Mouse (Mus musculus) ES-E14 (cell line): Measurements from ENCODE around the gene Wdr31. TPM values are rescaled to one million over a fixed set of nuclear protein-coding genes. Genes with fewer than 3 reads are reported as not detected.

Source experiments
- DNase-seq: peaks from one replicate; pipeline ENCODE4 v3.0.0-alpha.2; 2013; ENCODE audit warnings: low read depth, low spot score
- H3K27ac ChIP-seq: 2 replicates; pipeline ENCODE4 v1.5.1; 2012; ENCODE audit warnings: low read depth, mild to moderate bottlenecking, low read length, moderate library complexity, mixed read lengths; ENCODE audit not compliant: poor library complexity, insufficient read depth, severe bottlenecking
- H3K36me3 ChIP-seq: 2 replicates; pipeline ENCODE4 v1.6.1; 2012; ENCODE audit warnings: mild to moderate bottlenecking, low read length, moderate library complexity, mixed read lengths; ENCODE audit not compliant: control insufficient read depth, poor library complexity, insufficient read depth, severe bottlenecking
- H3K4me1 ChIP-seq, 2 experiments: fragments of 150-350 bp in 1 of 2; sonication (generic) in 1 of 2; 2 replicates each; pipeline ENCODE4 v1.6.1; 2012; ENCODE audit warnings: low read length in 2 of 2, mild to moderate bottlenecking in 1 of 2, mixed read lengths in 1 of 2; ENCODE audit not compliant: control insufficient read depth in 2 of 2, insufficient read depth in 2 of 2, poor library complexity in 1 of 2
- H3K4me3 ChIP-seq, 2 experiments: fragments of 150-350 bp in 1 of 2; sonication (generic) in 1 of 2; 2 replicates each; pipeline ENCODE4 v1.5.1; 2012; ENCODE audit warnings: low read length in 2 of 2, low read depth in 1 of 2, mild to moderate bottlenecking in 1 of 2, mixed read lengths in 1 of 2; ENCODE audit not compliant: insufficient read depth in 1 of 2, poor library complexity in 1 of 2, severe bottlenecking in 1 of 2
- H3K9ac ChIP-seq: 2 replicates; pipeline ENCODE4 v1.6.1; 2012; ENCODE audit warnings: low read depth, mild to moderate bottlenecking, low read length, mixed read lengths; ENCODE audit not compliant: poor library complexity, insufficient read depth, severe bottlenecking
- H3K9me3 ChIP-seq: fragments of 150-350 bp; sonication (generic); 2 replicates; pipeline ENCODE4 v1.6.1; 2012; ENCODE audit warnings: low read depth, mild to moderate bottlenecking, low read length; ENCODE audit not compliant: control insufficient read depth, insufficient read depth
- CHD2 ChIP-seq: IDR thresholded peaks from 2 replicates; pipeline ENCODE4 v1.6.1; 2014; ENCODE audit warnings: mild to moderate bottlenecking, low read depth, low read length, inconsistent platforms
- HCFC1 ChIP-seq: IDR thresholded peaks from 2 replicates; pipeline ENCODE4 v1.6.1; 2012; ENCODE audit warnings: low read length, inconsistent platforms, borderline replicate concordance; ENCODE audit not compliant: insufficient read depth
- MAFK ChIP-seq: IDR thresholded peaks from 2 replicates; pipeline ENCODE4 v1.6.1; 2014; ENCODE audit warnings: mild to moderate bottlenecking, low read depth, low read length, inconsistent platforms; ENCODE audit not compliant: insufficient read depth
- ZC3H11A ChIP-seq: IDR thresholded peaks from 2 replicates; pipeline ENCODE4 v1.6.1; 2012; ENCODE audit warnings: low read depth, mild to moderate bottlenecking, inconsistent platforms, low read length, borderline replicate concordance
- ZNF384 ChIP-seq: IDR thresholded peaks from 2 replicates; pipeline ENCODE4 v1.6.1; 2012; ENCODE audit warnings: low read depth, low read length, inconsistent platforms
- in situ Hi-C, 2 experiments: fragments of 600-800 bp; cut with MboI; formaldehyde crosslinking; loops; one replicate each; pipeline ENCODE4 v1.15.1; 2025; ENCODE audit warnings: low sequenced_read_pairs in 2 of 2, inconsistent platforms in 1 of 2; ENCODE audit not compliant: unreplicated experiment in 2 of 2
- total RNA-seq: library from RNA; depleted of rRNA; stranded (reverse); fragments of 300-350 nt; gene quantifications from 2 replicates; pipeline ENCODE4 v1.2.3, GENCODE M21; 2012

The Wdr31 gene
- total RNA-seq, 1 experiment, result 9.3 TPM

GRCm38 (mm10) chr4:62475131-62475530, 4.4 kb upstream of the Wdr31 start:
- Histone ChIP-seq H3K9me3 (no peaks in the 10 kb centered on the region), H3K4me1 (no peaks in the 10 kb centered on the region), H3K9ac (no peak overlapping the region), H3K36me3 (no peaks in the 10 kb centered on the region), H3K27ac (no peak overlapping the region), H3K4me3 (no peak overlapping the region)
- in situ Hi-C loops, result no loop called here
- no peak for DNase-seq
- TF ChIP-seq ZC3H11A (no peak), MAFK (no peak), HCFC1 (no peak), CHD2 (no peak), ZNF384 (no peak)

- in situ Hi-C loops, result no loop called here
- Histone ChIP-seq H3K36me3 (0 out of 2 replicates have a peak, but pooled peaks cover 4% of the 10 kb centered on the region), H3K27ac (no peak overlapping the region), H3K9me3 (no peaks in the 10 kb centered on the region), H3K9ac (no peak overlapping the region), H3K4me3 (no peak overlapping the region), H3K4me1 (0 out of 4 replicates have a peak, but pooled peaks cover 0 to 2% of the 10 kb centered on the region in 2 experiments)
- no peak for DNase-seq
- TF ChIP-seq ZC3H11A, result no peak
These were observed 1.4 kb upstream of the Wdr31 start for GRCm38 (mm10) chr4:62472071-62472470.

DNA sequence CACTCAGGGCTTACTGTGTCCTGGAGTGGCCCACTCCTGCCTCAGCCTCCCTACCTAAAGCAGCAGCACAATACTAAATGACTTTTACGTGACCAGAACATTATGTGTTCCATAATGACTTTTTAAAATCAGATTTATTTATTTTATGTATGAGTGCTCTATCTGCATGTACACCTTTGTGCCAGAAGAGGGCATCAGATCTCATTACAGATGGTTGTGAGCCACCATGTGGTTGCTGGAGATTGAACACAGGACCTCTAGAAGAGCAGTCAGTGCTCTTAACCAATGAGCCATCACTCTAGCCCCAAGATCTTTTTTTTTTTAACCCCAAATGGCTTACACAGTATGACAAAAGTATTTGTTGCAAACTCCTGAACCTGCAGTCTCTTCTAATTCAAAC, 2.5 kb downstream of the Wdr31 start:
- H3K36me3 ChIP-seq, result peaks cover 4% of the 10 kb centered on the region; the same call in 1 of the 2 replicates
- no peak for DNase-seq
- H3K4me3 ChIP-seq, result no peak overlapping the region
- H3K27ac ChIP-seq, result no peak overlapping the region
- in situ Hi-C loops, result no loop called here
- no peaks in the 10 kb centered on the region for H3K9me3 ChIP-seq
- H3K4me1 ChIP-seq, result 0 out of 4 replicates have a peak, but pooled peaks cover 0 to 2% of the 10 kb centered on the region in 2 experiments
- H3K9ac ChIP-seq, result no peak overlapping the region
- TF ChIP-seq HCFC1, result no peak
- no peak for TF ChIP-seq CHD2
- no peak for TF ChIP-seq ZC3H11A
- TF ChIP-seq ZNF384, result no peak
- TF ChIP-seq MAFK, result no peak

- Histone ChIP-seq H3K27ac (no peak overlapping the region), H3K4me3 (no peak overlapping the region), H3K36me3 (peaks cover 17% of the 10 kb centered on the region), H3K4me1 (0 out of 4 replicates have a peak, but pooled peaks cover 0 to 2% of the 10 kb centered on the region in 2 experiments), H3K9me3 (no peaks in the 10 kb centered on the region), H3K9ac (no peak overlapping the region)
- no peak for TF ChIP-seq ZNF384
- no peak for TF ChIP-seq CHD2
- no peak for TF ChIP-seq MAFK
- no peak for TF ChIP-seq ZC3H11A
- TF ChIP-seq HCFC1, result no peak
- DNase-seq, result no peak
- in situ Hi-C loops, result no loop called here
These were observed 7.6 kb downstream of the Wdr31 start for GRCm38 (mm10) chr4:62463124-62463523.

DNA sequence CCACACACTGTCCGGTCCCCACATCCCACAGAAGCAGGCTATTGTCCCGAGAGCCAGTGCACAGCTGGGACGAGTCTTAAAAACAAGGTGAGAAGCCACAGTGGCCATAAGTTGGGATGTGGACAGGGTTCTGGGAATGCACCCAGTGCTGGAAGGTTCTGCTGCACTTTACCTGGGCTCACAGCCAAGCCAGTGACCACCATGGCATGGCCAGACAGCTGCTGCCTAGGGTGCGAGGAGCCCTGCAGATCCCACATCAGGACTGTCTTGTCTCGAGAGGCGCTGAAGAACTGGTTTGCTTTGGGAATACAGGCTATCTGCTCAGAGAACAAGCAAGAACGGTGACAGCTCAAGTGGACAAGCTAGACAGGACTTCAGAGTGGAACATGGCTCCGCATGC, 10.3 kb downstream of the Wdr31 start:
- in situ Hi-C loops, result no loop called here
- Histone ChIP-seq H3K9ac (no peak overlapping the region), H3K4me1 (no peaks in the 10 kb centered on the region), H3K4me3 (no peak overlapping the region), H3K27ac (no peak overlapping the region), H3K9me3 (no peaks in the 10 kb centered on the region), H3K36me3 (peaks cover 23% of the 10 kb centered on the region)
- no peak for DNase-seq
- TF ChIP-seq HCFC1 (no peak), CHD2 (no peak), MAFK (no peak), ZC3H11A (no peak), ZNF384 (no peak)
